Mouse (Mus musculus) gastrocnemius, postnatal 4 days (tissue): ENCODE measurements around the gene Med26. TPM values are rescaled to one million over a fixed set of nuclear protein-coding genes. Genes with fewer than 3 reads are reported as not detected.

ENCODE experiments used
- DNase-seq, 2 experiments: peaks; one replicate each; pipeline ENCODE4 v3.0.0; 2021 to 2022; ENCODE audit warnings: low spot score in 2 of 2, mixed read lengths in 2 of 2
- total RNA-seq, 2 experiments: library from RNA; stranded (reverse); gene quantifications; 2 replicates each; pipeline ENCODE4 v1.2.3; 2021

Med26 gene
- total RNA-seq, 2 experiments from 2014 or later = 9.4 to 9.8 TPM

DNA sequence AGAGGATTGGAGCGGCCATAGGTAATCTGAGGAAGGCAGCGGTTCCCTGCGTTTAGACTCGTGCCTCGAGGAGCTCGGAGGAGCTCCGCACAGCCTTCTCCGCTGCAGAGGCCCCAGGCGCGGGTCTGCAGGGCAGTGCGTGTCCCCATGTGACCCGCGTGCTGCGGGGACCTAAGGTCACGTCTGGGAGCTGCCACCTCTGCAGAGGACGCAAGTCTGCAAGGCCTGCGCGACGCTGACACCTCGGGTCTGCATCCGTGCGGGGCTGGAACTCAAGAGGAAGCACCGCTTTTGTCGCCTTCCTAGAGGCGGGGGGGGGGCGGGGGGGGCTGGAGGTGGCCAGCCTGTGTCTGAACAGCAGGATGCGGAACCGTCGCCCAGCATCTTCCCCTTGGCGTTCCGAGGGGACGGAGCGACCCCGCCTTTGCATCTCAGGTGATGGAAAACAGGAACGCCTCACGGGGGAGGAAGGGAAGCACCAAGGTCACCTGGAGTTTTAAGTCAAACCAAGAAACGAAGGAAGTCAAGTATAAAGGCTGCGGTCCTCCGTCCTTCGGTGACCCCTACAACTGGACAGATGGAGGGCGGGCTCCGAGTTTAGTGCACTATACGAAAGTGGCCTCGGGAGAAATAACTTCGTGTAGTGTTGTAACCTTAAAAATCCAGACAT is 709 bp upstream of the Med26 start:
- DNase-seq = peak in 1 of 2 experiments; percentile 34

DNA sequence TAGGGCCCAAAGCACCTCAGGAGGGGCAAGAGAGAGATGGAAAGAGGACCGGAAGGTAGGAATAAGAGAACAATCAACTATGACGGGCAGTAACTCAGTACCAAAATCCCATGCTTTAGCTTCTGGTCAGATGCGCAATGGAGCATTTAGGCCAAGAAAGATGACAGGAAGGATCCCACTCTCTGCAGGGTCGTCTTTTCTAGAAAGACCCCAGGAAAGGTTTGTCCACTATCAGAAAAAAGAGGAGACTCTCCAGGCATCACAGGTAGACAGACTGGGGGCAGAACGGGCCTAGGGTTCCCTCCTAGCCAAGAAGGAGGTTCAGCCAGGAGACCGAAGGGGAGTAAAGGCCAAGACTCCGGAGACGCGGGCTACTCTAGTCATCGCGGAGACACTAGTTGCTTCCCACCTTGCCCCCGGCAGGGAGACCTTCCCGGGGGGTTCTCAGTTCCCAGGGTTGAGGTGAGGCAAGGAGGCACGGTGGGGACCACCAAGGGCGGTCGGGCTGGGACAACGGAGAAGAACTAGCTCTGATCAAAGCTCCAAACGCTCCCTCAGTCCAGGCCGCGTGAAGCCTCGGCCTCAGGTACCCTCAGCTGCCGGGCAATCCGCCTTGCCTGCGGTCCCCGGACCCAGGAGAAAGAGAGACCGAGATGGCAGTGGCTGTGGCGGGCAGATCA is 808 bp downstream of the Med26 start:
- DNase-seq = no peak

DNA sequence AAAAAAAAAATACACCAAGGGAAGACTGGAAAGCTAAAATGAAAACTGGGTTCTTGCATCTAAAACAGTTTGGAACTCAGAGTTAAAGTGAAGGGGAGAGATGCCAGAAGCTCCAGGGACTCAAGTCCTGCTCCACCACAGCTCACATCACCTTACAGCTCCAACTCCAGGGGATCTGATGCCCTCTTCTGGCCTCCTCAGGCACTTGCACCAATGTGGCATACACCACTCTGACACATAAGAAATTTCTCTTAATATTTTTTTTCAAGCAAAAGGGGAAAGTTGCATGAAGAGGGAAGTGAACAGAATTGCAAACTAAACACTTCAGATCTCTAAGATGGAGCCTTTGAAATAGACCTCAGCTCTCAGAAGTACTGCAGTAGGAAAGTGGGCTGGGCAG is 8.8 kb downstream of the Med26 start:
- DNase-seq = no peak

DNA sequence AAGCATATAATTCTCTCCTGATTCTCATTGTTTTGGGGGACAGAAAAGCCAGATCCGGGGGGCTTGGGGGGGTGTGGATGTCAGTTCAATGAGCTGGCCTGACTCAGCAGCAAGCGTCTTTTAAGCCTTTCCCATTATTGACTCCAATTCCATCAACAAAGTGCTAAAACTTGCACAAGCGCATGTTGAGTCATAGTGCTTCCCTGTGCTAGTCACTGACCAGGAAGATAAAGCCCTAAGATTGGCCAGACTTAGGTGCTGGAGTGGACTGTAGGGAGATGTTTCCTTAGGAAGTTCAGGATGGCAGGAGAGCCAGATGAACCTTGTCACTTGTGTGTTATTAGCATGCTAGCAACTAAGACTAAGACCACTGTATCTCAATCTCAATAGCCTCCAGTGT is 13.2 kb downstream of the Med26 start:
- no peak for DNase-seq

DNA sequence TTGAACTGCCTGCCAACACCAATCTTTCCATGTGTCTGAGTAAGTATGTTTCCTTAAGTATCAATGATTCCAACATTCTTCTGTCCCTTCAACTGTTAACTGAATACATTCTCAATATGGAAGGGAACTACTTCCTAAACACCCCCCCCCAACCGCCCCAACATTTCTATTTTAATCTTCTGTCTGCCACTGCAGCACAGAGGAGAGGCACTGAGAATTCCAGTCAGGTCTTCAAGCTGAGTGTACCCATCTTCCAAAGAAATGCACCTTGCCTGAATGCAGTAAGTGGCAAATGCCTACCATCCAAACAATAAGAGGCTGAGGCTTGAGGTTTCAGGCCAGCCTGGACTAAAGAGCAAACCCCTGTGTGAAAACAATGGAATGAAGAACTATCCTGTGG is 16.0 kb downstream of the Med26 start:
- DNase-seq = no peak

DNA sequence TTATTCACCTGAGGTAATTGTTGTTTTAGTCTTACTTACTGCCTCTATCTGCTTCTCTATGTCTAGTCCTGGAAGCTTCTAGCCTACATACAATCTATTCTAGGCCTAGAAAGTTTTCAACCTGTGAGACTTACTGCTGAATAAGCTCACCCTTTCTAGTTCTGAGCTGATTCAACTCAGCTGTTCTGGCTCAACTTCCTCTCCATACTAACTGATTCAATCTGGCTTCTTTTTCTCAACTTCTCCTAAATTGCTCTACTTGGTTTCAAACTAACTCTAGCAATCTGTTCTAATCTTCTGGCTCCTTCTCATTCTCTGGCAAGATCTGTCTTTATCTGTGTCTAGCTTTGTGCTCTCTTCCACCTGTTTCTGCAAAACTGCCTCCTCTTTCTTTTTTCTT is 26.2 kb downstream of the Med26 start:
- no peak for DNase-seq

DNA sequence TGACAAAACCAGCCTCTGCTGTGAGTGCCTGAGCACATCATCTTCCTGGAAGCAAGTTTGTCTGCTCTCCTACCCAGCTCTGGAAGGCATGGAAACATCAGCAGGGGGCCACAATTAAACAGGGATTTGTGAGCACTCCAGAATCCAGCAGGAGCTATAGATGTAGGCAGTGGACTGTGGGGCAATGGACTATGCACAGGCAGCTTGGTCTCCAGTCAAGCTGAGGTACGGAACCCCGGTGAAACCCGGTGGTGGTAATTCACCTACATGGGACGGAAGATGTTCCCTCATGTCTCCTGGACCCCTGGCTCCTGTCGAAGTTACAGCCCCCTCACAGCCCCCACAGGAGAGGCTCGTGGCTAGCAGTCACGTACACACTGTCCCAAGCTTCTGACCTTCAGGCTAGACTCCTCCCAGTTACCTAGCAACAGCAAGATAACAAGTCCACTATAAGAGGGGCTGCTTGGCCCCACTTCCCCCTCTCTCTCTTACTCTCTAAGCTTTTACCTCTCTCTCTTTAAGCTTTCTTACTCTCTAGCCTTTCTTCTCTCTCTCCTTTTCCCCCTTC is 30.6 kb downstream of the Med26 start:
- no peak for DNase-seq

DNA sequence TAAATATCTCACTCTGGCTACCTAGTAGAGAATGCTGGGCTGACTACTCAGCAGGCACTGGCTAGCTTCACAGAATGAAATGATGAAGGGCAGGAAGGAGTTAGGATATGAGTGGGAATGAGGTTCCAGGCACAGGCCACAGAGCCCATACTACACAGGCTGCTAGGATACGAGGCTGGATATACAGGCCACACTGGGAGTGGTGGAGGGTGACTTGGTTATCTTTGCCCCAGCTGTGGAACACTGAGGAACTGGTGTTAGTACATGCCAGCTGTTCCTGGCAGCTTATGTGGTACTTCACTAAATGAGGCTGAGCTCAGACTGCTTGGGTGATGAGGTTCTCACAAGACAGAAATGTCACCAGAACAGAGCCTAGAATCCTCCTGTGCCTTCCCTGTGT is 34.9 kb downstream of the Med26 start:
- DNase-seq = no peak

DNA sequence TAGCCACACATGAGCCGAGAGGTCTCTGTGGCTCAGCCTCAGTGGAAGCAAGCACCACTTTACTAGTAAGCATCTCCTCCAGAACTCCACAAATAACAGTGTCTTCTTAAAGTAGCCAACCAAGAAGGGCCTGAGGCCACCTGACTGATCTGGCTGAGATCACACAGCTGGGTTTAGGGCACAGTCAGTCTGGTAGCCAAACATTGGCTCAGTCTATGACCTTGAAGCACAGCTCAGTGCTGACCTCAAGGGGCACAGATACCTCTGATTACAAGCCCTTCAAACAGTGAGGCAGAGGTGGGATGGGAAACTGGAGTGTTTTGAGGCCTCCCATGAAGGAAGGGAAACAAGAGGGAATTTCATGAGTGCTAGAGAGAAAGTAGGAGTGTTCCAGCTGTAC is 35.4 kb downstream of the Med26 start:
- no peak for DNase-seq

DNA sequence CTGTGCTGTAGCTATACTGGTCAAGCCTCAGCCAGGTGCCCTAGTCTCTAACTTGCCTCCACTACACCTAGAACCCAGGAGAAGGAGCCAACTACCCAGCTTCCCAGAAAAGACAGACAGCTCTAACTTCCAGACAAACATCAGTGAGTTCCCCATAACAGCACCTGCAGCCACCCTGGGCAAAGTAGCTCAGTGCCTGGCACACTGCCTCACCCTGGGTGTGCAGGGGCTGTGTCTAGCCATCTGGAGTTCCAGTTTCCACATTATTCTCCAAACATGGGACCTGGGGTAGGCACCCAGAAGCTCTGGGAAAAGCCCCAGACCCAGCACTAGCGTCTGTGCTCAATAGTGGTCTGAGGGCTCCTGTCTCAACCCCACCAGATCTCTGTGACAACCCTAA is 40.6 kb downstream of the Med26 start:
- DNase-seq = no peak

DNA sequence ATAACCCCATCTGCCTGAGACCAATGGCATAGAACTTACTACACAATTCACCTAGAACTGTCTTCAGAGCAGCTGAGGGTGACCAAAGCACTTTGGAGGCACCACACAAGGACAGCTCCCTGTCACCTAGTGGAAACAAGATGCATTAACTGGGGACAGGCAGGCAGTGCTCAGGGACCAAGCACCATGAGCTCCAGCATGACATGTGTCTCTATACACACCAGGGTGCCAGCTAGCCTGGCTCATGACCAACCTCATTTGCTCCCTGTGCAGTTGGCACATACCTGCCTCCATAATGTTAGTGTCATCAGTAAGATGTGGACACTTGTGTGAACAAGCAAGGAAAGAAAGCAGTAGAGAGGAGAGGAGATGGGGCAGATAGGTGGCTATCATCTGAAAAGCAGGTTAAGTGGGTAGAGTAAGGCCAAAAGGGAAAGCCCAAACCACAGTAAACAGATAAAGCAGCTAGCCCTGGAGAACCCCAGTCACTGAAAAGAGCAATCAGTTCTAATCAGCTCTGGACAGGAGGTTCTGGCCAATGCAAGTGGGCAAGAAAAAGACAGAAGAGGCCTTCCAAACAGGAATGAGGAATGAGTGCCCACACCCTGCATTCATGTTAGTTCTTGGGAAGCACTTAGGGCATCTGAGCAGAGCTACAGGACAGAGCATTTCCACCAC is 43.3 kb downstream of the Med26 start:
- DNase-seq = no peak

DNA sequence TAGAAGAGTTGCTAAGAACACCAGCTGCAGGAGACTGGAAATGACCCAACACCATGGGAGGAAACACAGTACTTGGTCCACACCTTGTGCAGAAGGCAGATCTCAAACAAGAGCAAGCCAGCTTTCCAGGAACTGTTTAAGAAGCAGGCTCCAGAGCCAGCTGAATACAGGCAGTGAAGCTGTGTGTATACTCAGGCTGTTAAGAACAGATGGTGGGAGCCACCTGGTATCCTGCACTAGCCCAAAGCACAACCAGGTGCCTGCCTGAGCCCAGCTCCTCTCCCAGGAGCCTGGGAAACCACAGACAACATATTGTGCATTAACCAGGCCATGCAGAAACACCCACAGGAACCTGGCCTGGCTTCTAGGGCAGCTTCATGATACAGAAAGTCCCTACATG is 43.9 kb downstream of the Med26 start:
- no peak for DNase-seq

DNA sequence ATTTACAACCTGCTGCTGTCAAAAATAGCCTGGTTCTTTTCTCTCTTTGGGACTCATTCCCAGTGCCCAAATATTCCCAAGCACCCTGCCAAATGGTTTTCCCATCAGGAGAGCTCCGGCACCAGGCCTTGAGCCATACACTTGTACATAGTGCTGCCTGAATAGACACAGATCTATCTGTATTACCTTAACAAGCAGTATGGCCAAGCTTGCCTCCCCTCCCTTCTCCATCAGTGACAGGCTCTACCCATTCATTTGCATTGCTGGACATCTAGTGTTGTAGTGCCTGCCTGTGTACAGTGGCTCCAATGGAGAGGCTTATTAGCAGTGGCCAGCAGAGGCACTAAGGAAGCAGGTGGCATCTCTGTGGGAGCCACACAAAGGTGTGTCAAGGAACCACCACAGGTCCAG is 47.5 kb downstream of the Med26 start:
- no peak for DNase-seq

DNA sequence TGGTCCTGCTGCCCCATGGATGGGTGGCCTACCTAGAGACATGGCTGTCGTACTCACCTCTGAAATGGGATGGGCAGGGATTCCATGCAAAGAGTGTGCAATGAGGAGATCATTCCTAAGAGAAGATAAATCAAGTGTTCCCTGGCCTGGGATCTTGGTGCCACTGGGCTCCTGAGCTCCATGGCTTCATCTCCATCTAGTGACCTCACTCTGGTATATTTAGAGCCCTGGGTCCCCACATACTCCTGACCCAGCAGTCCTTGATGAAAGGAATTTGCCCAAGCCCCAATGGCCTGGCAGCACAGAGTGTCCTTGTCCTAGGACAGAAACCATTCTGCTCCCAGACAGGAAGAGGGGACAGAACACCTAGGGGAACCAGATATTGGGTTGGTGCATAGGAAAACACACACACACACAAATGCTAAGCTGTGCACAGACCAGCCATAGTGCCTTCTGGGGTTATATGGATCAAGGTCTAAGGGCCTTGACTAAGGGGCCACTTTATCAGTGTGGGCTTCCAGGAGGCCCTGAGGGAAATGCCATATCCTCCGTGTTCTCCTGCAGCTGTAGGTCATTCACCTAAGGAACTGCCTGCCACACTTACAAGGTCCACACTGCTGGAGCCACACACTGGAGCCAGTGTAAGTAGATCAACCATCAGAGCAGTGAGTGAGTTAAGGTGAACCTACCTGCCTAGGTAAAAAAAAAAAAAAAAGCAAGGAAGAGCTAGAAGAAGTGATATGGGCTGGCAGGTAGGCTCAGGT is 48.4 kb downstream of the Med26 start:
- DNase-seq = no peak

DNA sequence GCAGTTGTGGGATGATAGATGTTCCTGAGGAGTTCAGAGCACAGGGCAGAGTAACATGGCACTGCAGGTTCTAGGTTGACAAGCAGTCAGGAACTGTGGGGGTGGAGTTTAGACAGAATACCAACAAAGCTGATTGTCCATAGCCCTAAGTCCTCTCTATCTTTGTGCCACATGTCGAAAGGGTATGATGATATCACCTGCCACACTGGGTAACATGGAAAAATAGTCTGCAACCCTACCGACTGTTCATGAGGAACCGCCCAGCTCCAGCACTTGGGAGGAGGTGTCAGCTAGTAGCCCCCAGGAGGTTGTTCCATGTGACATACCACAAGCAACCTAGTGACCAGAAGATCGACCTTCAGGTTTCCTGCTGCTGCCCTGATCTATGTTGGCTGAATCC is 49.5 kb downstream of the Med26 start:
- no peak for DNase-seq

DNA sequence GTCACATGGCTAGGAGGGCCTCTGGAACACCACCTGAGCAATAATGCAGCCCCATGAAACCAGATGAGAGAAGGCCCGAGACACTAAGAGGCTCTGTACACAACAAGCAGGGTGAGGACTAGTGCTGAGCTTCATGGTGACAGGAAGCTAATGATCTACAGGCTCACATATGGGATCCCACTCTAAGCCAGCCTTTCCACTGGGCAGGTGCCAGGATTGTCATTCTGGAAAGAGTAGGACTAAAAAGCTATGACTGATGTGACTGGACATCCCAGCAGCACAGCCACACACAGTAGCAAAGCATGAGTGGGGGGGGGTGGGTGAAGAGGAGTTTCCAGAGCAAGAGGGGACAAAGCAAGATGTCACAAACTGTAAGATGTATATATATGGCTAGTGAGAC is 50.2 kb downstream of the Med26 start:
- no peak for DNase-seq

DNA sequence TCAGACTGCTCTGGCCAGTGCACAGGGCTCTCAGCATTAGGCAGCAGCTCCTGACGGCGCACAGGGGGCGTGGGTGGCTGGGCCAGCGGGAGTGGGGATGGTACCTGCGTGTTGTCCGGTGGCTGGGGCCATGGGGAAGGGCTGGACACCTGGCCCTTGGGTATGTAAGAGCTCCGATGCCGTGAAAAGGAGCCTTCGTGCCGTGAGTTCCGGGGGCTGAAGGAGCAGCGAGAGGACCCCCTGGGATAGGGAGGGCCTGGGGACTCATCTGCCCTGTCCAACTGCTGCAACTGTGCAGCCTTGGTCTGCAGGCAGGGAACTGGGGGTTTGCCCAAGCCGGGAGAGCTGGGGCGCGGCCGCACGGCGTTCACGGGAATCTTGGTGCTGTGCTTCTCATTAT is 51.9 kb downstream of the Med26 start:
- no peak for DNase-seq

DNA sequence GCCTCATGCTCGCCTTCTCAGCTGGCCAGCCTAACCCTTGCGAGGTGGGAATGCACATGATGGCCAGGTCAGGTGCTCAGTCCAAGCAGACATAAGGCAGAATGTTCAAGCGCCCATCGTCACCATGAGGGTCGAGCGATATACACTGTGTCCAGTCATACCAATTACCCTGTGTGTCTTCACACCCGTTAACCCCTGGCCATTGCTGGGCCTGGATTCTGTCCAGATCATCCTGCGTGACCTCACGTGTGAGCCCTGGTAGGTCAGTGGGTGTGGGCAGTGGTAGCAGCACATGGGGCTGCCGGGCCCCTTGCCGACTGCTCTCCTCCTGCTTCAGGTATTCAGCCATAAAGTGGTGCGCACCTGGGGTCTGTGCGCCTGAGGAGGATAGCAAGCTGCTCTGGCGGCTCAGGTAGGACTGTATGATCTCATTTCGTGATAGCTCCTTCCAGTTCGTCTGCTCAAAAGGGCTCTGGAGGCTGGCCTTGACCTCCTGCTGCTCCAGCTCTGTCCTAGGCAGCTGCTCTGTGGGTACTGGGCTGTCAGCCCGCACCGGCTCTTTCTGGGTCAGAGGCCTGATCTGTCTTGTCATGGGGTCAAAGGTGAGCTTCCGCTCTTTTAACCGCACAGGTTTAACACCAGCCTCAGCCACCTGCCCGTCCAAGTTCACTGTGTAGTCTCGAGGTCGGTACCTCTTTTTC is 52.5 kb downstream of the Med26 start:
- DNase-seq = no peak

DNA sequence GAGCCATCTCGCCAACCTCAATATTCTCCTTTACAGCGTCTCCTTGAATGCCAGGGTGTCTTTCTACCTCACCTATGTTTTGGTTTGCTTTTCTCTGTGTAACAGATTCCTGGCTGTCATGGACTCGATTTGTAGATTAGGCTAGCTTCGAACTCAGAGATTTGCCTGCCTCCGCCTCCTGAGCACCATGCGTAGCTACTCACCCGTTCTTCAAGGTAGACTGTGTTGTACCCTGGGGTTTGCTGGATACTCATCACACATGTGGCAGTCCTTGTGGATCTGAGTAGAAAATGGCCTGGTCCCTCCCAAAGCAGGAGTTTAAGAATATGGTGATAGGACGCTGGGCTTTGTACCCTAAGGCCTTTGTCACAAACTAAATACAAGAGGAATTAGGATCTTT is 54.7 kb downstream of the Med26 start:
- no peak for DNase-seq

DNA sequence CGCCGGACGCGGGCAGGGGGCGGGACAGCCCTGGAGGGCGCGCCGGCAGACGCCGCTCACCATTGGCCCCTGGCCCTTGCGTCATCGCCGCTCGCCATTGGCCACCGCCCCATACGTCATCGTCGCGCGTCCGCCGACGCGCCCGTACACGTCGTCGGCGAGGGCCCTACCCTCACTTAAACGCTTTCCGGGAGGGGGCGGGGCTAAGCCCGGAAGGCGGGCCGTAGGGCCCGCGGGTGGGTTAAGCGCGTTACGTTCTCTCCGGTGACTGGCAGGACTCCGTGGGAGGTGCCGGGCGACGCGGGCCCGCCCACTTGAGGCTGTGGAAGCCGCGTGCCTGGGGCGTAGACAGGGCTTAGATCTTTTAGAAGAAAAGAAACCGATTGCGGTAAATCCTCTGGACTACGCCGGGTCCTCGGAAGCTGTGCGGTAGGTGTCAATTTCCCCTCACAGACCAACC is 55.4 kb downstream of the Med26 start:
- peak; percentile 99 to 100 for DNase-seq
